Mouse (Mus musculus): Measurements from ENCODE around the gene Lin54.

DNA sequence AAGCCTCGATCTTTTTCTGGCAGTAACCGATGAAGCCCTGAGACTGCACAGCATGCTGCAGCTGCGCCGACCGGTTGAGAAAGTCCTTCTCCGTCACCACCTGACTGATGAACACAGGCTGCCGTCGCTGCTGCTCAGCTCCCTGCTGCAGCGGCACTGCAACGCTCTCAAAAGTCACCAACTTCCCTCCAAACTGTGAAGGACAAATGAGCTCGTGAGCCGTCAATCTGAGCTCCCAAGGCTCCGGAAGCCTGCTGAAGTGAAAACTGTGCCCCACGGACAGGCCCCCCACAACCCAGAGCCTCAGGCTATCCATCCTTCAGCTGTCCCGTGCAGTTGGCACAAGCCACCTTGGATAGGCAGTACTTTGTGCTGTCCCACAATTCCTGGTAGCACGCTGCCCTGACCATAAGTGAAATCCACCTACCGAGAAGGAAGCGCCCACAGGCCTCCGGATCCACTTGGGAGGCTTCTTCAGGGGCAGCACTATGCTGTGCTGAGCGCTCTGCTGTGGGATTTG, 107.9 kb downstream of the Lin54 start:
- TF ChIP-seq GATA1 (IDR thresholded peaks at IDR 0.05; ENCODE audit: borderline replicate concordance, low read length): no peak
- TF ChIP-seq FLI1 (IDR thresholded peaks at IDR 0.05; ENCODE audit: low read length): no peak
